In the genomic region with DNA sequence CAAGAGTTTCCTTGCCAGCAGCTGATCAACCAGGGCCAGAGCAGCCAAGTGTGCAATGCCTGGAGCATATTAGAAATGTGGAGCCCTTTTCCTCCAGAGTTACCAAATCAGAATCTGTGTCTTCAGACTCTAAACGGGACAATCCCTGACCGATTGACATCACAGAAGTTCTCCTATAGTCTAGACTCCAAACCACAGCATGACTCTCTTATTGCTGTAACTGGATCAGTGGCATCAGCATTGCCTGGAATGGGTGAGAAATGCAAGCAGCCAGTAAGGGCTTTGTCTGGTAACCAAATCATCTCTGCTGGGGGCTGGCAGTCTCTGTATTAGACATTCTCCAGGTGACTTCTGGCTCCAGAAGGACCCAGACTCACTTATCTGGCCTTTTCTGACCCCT, we compare ENCODE assay signal across 21 mouse cellular contexts. TPM values are rescaled to one million over a fixed set of nuclear protein-coding genes. Genes with fewer than 3 reads are reported as not detected.
DNase-seq lines count a peak whose midpoint lies in the region; ATAC-seq and TF ChIP-seq lines count a peak whose summit lies in the region.
"Had no signal": no experiment of that assay in that cellular context is flagged by ENCODE, and none has a peak within 500 bp of the region (broad histone marks: within the 10 kb centered on the region; RNA-seq: fewer than 3 reads in every experiment).

No protein-coding gene starts in this region.

- no peak for ATAC-seq in embryonic facial prominence, embryonic 12.5 days (ENCODE audit: insufficient number of reproducible peaks, insufficient read depth, low FRiP score, low TSS enrichment)
- ATAC-seq in kidney, postnatal 0 days (replicated peaks; ENCODE audit: low FRiP score, low read depth), result no peak
- ATAC-seq in hindbrain, embryonic 13.5 days (ENCODE audit: low FRiP score), result no peak
- ATAC-seq: midbrain, embryonic 16.5 days had no signal

- H3K9me3 ChIP-seq in embryonic facial prominence, embryonic 12.5 days, result no peaks in the 10 kb centered on the region
- H3K9me3 ChIP-seq in kidney, postnatal 0 days (replicated peaks; ENCODE audit: low read length), result no peaks in the 10 kb centered on the region
- no peaks in the 10 kb centered on the region for H3K9me3 ChIP-seq in hindbrain, embryonic 13.5 days
- H3K9me3 ChIP-seq: forebrain, embryonic 12.5 days; hindbrain, embryonic 12.5 days; limb, embryonic 10.5 days; liver, embryonic 15.5 days; neural tube, embryonic 13.5 days had no signal

- H3K9ac ChIP-seq in embryonic facial prominence, embryonic 12.5 days, result no peak overlapping the region
- no peak overlapping the region for H3K9ac ChIP-seq in kidney, postnatal 0 days (ENCODE audit: low read depth, low read length)
- H3K9ac ChIP-seq in hindbrain, embryonic 13.5 days, result no peak overlapping the region
- H3K9ac ChIP-seq: forebrain, embryonic 12.5 days; hindbrain, embryonic 12.5 days; liver, embryonic 15.5 days; neural tube, embryonic 13.5 days had no signal

- H3K4me2 ChIP-seq in embryonic facial prominence, embryonic 12.5 days (replicated peaks), result no peak overlapping the region
- H3K4me2 ChIP-seq in kidney, postnatal 0 days (ENCODE audit: low read length), result no peak overlapping the region
- H3K4me2 ChIP-seq in hindbrain, embryonic 13.5 days, result no peak overlapping the region
- H3K4me2 ChIP-seq: forebrain, embryonic 12.5 days; hindbrain, embryonic 12.5 days; liver, embryonic 15.5 days; neural tube, embryonic 13.5 days had no signal

- WGBS in kidney, adult 2 months, result 47% methylated on average over 2 of the region's 2 CpGs
- WGBS in embryonic facial prominence, embryonic 12.5 days, result 39% methylated on average over 2 of the region's 2 CpGs
- 47% methylated on average over 2 of the region's 2 CpGs for WGBS in kidney, postnatal 0 days
- 69% methylated on average over 2 of the region's 2 CpGs for WGBS in hindbrain, embryonic 13.5 days

- peak; percentile 28 for DNase-seq in kidney, adult 2 months
- DNase-seq in kidney, adult 11 months, result no peak
- peak; percentile 79 for DNase-seq in Muller cell, postnatal 12 days (ENCODE audit: inconsistent ontology term)
- peak; percentile 11 for DNase-seq in kidney, postnatal 0 days (ENCODE audit: low spot score)
- no peak for DNase-seq in thymus, postnatal 25 days
- DNase-seq: adrenal gland, adult 2 months; cerebellum, adult 2 months; gastrocnemius, postnatal 36 days; heart, adult 2 months; liver had no signal

- no peak for TF ChIP-seq CTCF in kidney, adult 2 months (conservative IDR thresholded peaks at IDR 0.05; ENCODE audit: insufficient read depth, insufficient read length, low read depth, low read length)
- no peak for TF ChIP-seq CTCF in kidney, postnatal 0 days (IDR thresholded peaks at IDR 0.05; ENCODE audit: low read depth)

- no peaks in the 10 kb centered on the region for H3K27me3 ChIP-seq in kidney, adult 2 months (replicated peaks; ENCODE audit: control insufficient read depth, insufficient read depth, low read length)
- no peaks in the 10 kb centered on the region for H3K27me3 ChIP-seq in embryonic facial prominence, embryonic 12.5 days
- no peaks in the 10 kb centered on the region for H3K27me3 ChIP-seq in kidney, postnatal 0 days (ENCODE audit: insufficient read depth, low read length)
- no peaks in the 10 kb centered on the region for H3K27me3 ChIP-seq in hindbrain, embryonic 13.5 days
- H3K27me3 ChIP-seq: forebrain, embryonic 12.5 days; hindbrain, embryonic 12.5 days; liver, embryonic 15.5 days; neural tube, embryonic 13.5 days had no signal

- H3K4me1 ChIP-seq in kidney, adult 2 months (ENCODE audit: control insufficient read depth, insufficient read depth, low read length), result no peaks in the 10 kb centered on the region
- peaks cover 8% of the 10 kb centered on the region for H3K4me1 ChIP-seq in embryonic facial prominence, embryonic 12.5 days
- no peaks in the 10 kb centered on the region for H3K4me1 ChIP-seq in kidney, postnatal 0 days (replicated peaks; ENCODE audit: insufficient read depth, low read length)
- no peaks in the 10 kb centered on the region for H3K4me1 ChIP-seq in hindbrain, embryonic 13.5 days (replicated peaks)
- H3K4me1 ChIP-seq: forebrain, embryonic 12.5 days; hindbrain, embryonic 12.5 days; liver, embryonic 15.5 days; neural tube, embryonic 13.5 days had no signal

- no peak overlapping the region for H3K27ac ChIP-seq in kidney, adult 2 months (ENCODE audit: insufficient read depth, low read depth, low read length)
- peak overlapping the region; percentile 11; the same call in 1 of the 2 replicates for H3K27ac ChIP-seq in embryonic facial prominence, embryonic 12.5 days
- H3K27ac ChIP-seq in kidney, postnatal 0 days, result no peak overlapping the region
- H3K27ac ChIP-seq in hindbrain, embryonic 13.5 days, result no peak overlapping the region
- H3K27ac ChIP-seq: forebrain, embryonic 12.5 days; heart, adult 2 months; hindbrain, embryonic 12.5 days; layer of hippocampus, adult 2 months; limb, embryonic 10.5 days; liver, embryonic 15.5 days; macrophage; neural tube, embryonic 13.5 days had no signal

- no peak for TF ChIP-seq POLR2A in kidney, adult 2 months (IDR thresholded peaks at IDR 0.05; ENCODE audit: low read depth, low read length)

- H3K4me3 ChIP-seq in kidney, adult 2 months (ENCODE audit: insufficient read depth, low read depth, low read length), result no peak overlapping the region
- H3K4me3 ChIP-seq in embryonic facial prominence, embryonic 12.5 days, result no peak overlapping the region
- no peak overlapping the region for H3K4me3 ChIP-seq in kidney, postnatal 0 days (replicated peaks; ENCODE audit: low read depth, low read length)
- H3K4me3 ChIP-seq in hindbrain, embryonic 13.5 days, result no peak overlapping the region
- H3K4me3 ChIP-seq: forebrain, embryonic 12.5 days; heart, adult 2 months; hindbrain, embryonic 12.5 days; layer of hippocampus, adult 2 months; limb, embryonic 10.5 days; liver, embryonic 15.5 days; myocyte; neural tube, embryonic 13.5 days had no signal

- no peaks in the 10 kb centered on the region for H3K36me3 ChIP-seq in kidney, adult 2 months (ENCODE audit: control insufficient read depth, insufficient read depth, low read length)
- no peaks in the 10 kb centered on the region for H3K36me3 ChIP-seq in embryonic facial prominence, embryonic 12.5 days
- H3K36me3 ChIP-seq in kidney, postnatal 0 days (ENCODE audit: insufficient read depth, low read length), result no peaks in the 10 kb centered on the region
- H3K36me3 ChIP-seq in hindbrain, embryonic 13.5 days, result no peaks in the 10 kb centered on the region
- H3K36me3 ChIP-seq: forebrain, embryonic 12.5 days; hindbrain, embryonic 12.5 days; limb, embryonic 10.5 days; liver, embryonic 15.5 days; neural tube, embryonic 13.5 days had no signal

RNA-seq across cellular contexts. Expression of gene Pcsk5, which starts 37.0 kb away (rescaled TPM):
- 9.4 and 10.0 TPM in 2 replicates for polyA plus RNA-seq in kidney, adult 2 months (2012; rRNA removed)
- 33.0 and 38.4 TPM in 2 replicates for polyA plus RNA-seq in embryonic facial prominence, embryonic 12.5 days (2016; fragmentation: Nextera tagmentation; extraction: Ambion mirVana)
- polyA plus RNA-seq in kidney, postnatal 0 days (2015; fragmentation: Nextera tagmentation; extraction: Ambion mirVana), result 17.3 and 17.4 TPM in 2 replicates
- 7.1 and 7.2 TPM in 2 replicates for polyA plus RNA-seq in hindbrain, embryonic 13.5 days (2015; fragmentation: Nextera tagmentation; extraction: Ambion mirVana)
- polyA plus RNA-seq: macrophage, myocyte had no signal

Comparison
In these comparisons a context has a peak if more than half of its experiments do, and no peak if none do; other contexts are left out.
1. DNase-seq: peak in kidney, adult 2 months (single experiment), Muller cell, postnatal 12 days (single experiment) and kidney, postnatal 0 days (single experiment); none in kidney, adult 11 months (single experiment) and thymus, postnatal 25 days (single experiment).